Mouse (Mus musculus) left cerebral cortex, adult 8-10 months (tissue): ENCODE measurements at regions not wholly inside any gene's neighbourhood (a gene's known extent, or its start where the extent isn't known, plus 50 kb on each side); places are given as distances from the start of the nearest gene placed in this dataset.

ENCODE experiments used
- DNase-seq, 2 experiments: peaks; one replicate each; pipeline ENCODE4 v3.0.0; 2022; ENCODE audit warnings: low spot score in 2 of 2
- microRNA-seq, 2 experiments: library from miRNA; unstranded; fragments of <30 nt; microRNA quantifications; one replicate each; pipeline ENCODE4 v1.2.0; 2022

DNA sequence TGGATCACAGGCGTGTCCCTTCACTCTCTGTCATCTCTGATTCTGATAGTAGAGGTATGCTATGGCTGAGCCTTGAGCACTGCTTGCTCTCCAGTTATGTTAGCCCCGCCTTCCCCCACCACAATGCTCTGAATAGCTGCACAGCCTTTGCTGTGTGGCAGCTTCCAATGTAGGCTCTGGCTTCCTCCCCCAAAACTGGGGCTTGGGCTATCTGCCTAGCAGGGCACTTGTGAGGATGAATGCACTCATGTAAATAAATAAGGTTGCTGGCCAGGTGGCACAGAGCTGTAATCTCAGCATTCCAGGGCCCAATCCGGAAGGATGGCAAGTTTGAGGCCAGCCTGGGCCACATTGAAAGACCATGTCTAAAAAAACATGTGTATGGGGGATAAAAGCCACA is 103.6 kb upstream of the Sdk1 start:
- no peak for DNase-seq

- DNase-seq: no peak
These were observed 102.4 kb upstream of the Sdk1 start for GRCm38 (mm10) chr5:141138771-141139360.

- DNase-seq: no peak
These were observed 101.9 kb upstream of the Sdk1 start for GRCm38 (mm10) chr5:141139361-141139912.

DNA sequence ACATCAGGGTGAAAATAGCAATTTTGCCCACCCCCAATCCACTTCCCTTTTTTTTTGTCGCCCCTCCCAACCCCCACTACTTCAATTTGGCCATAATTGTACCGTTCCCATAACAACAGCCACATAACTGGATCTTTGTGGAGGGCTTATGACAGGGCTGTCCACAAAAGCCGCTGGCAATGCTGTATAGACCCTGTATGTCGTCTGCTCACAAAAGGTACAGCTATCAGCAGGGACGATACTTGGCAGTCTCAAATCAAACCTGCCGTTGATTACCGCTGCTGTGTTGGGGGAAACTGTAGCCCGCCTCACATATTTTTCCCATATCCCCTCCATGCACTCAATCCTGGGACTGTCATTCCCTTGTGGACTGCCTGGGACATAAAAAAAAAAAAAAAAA is 80.9 kb upstream of the Sdk1 start:
- DNase-seq: no peak

DNA sequence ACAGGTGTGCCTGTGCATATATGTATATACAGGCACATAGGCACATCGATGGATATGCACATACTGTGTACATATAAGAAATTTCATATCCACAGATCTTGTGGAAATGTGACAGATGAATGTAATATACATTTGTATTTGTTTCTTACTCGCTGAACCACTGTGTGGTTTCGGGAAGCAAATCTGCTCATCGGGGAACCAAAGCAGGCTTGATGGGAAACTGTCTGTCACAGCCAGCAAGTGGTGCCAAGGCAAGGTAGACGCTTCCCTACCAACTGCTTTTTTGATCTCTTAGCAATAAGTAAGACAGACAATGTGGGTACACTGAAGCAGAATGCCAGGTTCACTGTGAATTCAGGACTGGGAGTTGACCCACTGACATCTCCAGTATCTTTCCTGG is 80.3 kb upstream of the Sdk1 start:
- no peak for DNase-seq

DNA sequence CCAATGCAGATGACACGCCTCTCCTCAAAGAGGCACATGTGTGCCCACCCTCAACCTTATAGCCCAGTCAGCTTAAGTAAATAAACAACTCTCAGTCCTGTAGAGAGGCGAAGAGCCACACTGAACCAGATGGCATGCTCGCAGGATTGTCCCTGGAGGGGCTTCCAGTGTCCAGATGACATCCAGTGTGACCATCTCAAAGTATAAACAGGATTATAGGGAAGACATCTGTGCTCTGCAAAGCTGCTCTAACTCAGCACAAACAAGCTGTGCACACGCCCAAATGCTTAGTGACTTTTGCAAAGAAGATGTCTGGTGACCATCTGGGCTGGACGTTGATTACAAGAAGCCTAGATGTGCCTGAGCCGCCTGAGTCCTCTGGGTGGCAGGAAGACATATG is 58.8 kb upstream of the Sdk1 start:
- DNase-seq: no peak

GRCm38 (mm10) chr5:141189033-141189432 is 52.3 kb upstream of the Sdk1 start:
- DNase-seq: no peak

Small RNA genes in the stretch of these regions (microRNA-seq; reads per million reads assigned to microRNA genes)
- gene Gm26113: 0 reads per million in 2 experiments
